Mouse (Mus musculus): ENCODE results near the gene Irf9. TPM values are rescaled to one million over a fixed set of nuclear protein-coding genes. Genes with fewer than 3 reads are reported as not detected.

Gene Irf9
- 100 to 1,000 TPM in 1 of 2 experiments, 10 to 100 TPM in 1; 96.0 to 123 TPM for total RNA-seq (2023)

DNA sequence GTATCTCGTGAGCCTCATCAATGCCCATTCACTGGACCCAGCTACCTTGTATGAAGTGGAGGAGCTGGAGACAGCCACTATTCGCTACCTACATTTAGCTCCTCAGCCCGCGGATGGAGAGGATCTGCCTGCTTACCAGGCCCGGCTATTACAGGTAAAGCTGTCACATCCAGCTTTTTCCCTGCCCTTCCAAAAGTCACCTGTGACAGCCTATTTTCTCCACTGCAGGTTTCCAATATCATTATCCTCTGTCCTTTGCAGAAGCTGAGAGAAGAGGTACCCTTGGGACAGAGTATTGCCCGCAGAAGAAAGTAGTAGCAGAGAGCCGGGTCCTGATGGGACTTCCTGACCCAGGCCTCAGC is at the start of gene Irf9:
TSS of gene Irf9 (plus strand) at position 301 of the 362 bp plus-strand sequence.

DNA sequence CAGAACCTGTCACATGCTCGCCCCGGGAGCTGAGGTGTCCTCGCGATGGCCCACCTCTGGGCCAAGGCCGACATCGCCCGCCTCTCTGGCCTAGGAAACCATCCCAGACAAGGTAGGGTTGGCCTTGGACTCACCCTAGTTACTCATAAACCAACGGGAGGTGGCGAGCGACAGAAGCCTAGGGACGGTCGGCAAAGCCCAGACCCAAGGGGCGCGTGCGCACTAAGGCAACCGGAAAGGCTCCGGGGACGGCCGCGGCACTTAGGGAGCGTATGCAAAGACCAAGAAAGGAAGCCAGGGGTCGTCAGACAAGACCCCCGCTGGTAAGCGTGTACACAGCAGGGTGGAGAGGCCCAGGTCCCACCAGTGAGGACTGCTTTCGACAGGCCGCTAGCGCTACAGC is 43.6 kb upstream of the Irf9 start, which contains the start of gene Dcaf11:
TSS of gene Dcaf11 (plus strand) at position 208 of the 403 bp plus-strand sequence.

DNA sequence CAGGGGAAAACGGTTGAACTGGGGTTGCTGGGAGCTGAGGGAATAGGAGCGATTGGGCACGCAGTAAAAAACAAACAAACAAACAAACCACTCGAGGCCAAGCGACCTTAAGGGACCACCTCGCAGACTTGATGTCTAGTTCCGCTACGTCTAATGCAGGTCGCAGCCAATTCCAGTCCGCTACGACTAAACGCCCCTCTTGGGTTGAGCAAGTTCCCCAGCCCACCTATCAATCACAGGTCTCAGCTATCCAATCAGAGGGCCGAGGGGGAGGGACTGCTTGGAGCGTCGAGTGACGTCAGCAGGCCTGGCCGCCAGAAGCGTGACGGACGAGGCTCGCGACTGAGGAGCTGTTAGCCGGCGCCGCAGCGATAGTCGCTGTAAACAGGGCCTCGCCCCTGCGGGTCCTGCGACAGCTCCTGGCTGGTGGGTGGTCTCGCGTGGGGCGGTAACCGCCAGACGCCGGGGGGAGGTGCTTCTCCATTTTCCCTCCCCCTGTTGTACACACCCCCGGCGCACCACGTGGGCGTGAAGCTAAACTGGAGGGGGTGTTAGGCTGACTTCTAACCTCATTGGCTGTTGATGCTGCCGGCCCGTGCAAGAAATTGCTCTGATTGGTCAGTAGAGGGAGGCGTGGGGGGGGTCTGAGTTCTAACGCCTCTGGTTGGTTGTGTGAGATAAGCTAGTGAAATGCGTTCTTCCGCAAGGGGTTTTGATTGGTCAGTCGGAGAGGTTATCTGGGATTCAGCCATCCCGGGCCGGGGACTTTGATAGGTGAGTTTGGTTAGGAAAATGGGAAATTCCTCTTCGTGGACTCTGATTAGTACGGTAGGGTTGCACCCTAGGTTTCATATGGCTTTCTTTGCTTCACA is 42.9 kb upstream of the Irf9 start, which contains the start of gene A730061H03Rik:
TSS of gene A730061H03Rik (minus strand) at position 205 of the 872 bp plus-strand sequence.

GRCm38 (mm10) chr14:55575302-55575701 is 28.1 kb upstream of the Irf9 start, which contains the start of gene Fitm1:
Gene Fitm1, plus strand, starts transcription at chr14:55575617.

DNA sequence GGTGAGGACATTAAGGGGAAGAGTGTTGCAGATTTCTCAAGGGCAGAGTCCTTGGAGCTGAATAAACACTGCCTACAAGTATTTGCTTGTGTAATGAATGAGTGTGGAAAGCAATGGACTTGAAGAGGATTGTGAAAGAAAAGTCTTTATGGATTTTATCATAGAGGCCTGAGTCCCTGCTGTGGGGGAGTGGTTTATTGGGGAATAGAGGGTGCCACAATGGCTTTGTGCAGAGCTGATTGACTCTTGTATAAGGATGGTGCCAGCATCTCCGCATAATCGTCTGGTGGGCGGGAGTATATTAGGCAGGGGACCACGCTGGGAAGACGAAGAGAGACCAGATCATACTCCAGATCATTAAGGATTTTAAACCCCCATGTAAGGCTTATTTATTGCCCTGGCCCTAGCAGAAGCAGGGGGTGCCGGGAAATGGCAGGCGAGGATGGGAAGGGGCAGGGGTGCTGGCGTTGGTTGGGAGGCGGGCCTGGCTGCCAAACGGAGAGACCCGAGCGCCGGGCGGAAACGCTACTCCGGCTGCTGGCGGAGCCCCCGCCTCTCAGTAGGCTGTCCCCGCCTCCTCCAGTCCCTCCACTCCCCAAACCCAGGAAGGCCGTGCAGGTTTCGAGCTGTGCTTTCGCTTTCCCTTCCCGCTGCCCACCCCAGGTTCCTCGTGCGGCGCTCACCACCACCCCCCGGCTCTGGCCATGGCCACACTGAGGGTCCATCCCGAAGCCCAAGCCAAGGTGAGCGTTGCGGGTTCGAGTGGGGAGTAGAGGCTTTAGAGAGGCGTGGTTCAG is 25.3 kb upstream of the Irf9 start, which contains the start of gene Psme1:
TSS of gene Psme1 (plus strand) at position 253 of the 797 bp plus-strand sequence.

GRCm38 (mm10) chr14:55584702-55585565 is 18.4 kb upstream of the Irf9 start, which contains the start of gene Emc9:
Gene Emc9, minus strand, starts transcription at chr14:55585302.

DNA sequence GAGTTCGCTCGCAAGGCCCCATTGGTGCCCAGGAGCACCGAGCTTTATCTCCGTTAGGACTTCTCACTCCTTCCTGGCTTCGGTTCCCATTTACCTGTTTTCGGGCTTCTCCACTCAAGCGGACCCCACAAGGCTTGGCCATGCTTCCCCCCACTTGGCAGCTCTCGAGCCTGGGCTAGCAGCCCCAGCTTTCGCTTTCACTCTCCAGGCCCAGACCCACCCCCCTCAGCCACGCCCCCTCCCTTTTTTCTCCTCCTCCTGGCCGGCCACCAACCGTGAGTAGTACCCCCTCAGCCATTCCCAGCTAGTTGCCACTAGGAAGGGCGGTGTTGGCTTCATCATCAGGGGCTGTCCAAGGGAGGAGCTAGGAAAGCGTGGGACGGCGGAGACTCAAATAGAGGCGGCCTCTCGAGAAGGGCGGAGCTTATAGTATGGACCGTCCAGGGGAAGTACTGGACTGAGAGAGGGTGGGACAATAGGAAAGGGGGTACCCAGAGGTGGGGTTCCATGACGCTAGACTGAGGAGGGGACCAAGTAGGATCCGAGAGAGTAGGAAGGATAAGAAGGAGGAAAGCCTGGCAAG is 12.5 kb upstream of the Irf9 start, which contains the start of gene Psme2:
TSS of gene Psme2 (minus strand) at position 366 of the 583 bp plus-strand sequence.

DNA sequence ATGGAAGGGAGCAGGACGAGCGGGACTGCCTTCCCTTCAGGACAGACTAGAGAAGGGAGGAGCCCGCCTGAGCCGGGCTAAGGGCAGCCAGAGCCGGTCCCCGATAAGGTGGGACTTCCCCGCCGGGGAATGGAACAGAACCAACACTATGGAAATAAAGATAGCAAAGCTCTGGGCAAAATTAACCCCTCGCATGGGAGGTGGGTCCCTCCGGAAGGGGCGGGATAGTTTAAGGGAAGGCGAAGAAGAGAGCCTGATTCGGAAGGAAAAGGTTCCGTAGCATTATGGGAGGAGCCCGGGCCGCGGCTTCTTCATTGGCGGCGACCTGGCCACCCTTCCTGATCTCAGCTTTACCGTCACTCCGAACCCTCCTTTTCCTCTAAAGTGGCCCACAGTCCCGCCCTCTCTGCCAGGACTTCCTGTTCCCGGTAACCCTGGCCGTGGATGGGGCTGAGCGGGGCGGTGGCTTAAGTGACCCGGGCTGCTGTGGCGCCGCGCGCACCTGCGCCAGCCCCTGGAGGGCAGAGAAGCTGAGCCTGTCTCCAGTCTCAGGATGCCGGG is 12.0 kb upstream of the Irf9 start, which contains the start of gene Rnf31:
TSS of gene Rnf31 (plus strand) at position 378 of the 561 bp plus-strand sequence.

DNA sequence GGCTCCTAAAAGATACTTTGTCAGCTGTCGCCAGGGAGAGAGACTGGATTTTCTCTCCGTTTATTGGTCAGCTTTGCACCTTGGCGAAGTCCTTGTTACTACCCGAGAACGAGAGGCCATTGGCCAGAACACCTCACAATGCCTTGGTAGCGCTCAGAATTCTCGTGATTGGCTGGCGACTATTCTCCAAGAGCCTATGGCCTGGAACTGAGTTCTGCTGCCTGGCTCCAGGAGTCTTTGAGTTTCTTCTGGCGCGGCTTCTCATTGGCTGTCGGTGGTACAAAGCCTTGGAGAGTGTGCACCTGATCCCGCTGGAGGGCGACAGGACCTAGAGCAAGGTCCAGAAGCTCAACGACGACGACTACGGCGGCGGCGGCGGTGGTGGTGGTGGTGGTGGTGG is 14.5 kb downstream of the Irf9 start, which contains the start of gene Rec8:
TSS of gene Rec8 (plus strand) at position 216 of the 400 bp plus-strand sequence.

GRCm38 (mm10) chr14:55635523-55636007 is 32.2 kb downstream of the Irf9 start, which contains the start of gene Ipo4:
Gene Ipo4, minus strand, starts transcription at chr14:55635957.

DNA sequence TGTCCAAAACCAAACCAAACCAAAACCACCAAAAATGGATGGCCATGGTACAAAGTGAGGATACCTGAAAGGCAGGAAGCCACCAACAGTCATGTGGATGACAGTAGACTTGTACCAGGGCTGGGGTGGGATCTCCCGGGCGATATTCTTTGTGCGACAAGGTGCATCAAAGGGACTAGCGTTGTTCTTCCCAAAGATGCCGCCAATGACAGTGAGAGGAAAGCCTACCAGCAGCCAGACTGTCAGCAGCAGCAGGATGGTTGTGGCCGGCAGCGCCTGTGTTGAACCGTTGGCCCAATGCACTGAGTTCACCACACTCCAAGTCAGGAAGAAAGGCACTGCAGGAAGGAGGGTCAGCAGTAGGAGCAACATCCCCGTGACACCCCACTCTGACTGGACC is 34.4 kb downstream of the Irf9 start, which contains the start of gene Gm49378:
TSS of gene Gm49378 (minus strand) at position 101 of the 400 bp plus-strand sequence.

DNA sequence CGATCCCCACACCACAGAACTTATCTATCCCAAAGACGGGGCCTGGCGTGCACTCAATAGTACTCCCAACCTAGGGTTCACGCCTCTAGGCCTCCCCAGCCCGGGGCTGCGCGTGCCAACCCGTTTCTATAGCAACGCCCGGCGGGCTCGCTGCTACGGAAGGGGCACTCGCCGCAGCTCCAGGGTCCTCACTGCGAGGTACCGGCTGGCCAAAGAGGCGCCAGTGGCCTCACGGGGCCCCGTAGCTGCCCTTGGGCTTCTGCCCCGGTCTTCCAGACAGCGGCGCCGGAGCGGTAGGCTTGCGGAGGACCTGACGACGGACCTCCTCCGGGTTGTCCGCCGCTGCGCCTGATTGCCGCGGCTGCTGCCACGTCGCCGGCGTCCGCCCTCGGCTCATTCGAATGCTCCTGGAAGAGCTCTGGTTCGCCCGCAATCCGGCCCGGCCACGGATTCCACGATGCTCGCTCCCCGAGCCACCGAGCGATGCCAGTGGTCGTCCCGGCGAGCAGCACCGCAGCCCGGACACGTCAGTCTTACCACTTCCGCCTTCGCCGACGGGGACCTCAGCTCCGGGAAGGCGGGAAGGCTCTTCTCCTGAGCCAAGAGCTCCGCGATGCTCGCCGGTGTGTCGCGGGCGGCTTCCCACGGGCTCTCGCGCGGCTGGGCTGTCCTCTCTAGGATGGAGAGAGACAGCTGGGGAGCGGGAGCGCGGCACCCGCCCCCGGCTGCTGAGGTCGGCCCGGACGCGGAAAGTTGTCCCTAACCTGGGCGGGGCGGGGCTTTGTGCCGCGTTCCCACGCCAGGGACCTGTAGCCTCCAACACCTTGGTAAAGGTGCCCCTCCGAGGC is 39.9 kb downstream of the Irf9 start, which contains the start of gene Tm9sf1:
TSS of gene Tm9sf1 (minus strand) at position 747 of the 848 bp plus-strand sequence.

GRCm38 (mm10) chr14:55649884-55650283 is 46.5 kb downstream of the Irf9 start, which contains the start of gene Tssk4:
Gene Tssk4, plus strand, starts transcription at chr14:55650184.

Other genes with a start within 250 kb of the Irf9 start
- 10 to 100 TPM; 22.3 to 32.4 TPM for gene Dhrs4, start 124.8 kb upstream of the Irf9 start, total RNA-seq (2023)
- gene Carmil3, start 112.9 kb upstream of the Irf9 start, total RNA-seq (2023), result 1 to 10 TPM; 4.1 to 5.0 TPM
- gene Cpne6, start 93.1 kb upstream of the Irf9 start, total RNA-seq (2023), result not detected
- gene Nrl, start 78.6 kb upstream of the Irf9 start, total RNA-seq (2023), result not detected
- 10 to 100 TPM; 64.0 to 67.0 TPM for gene Pck2, start 63.3 kb upstream of the Irf9 start, total RNA-seq (2023)
- gene Dcaf11, start 43.6 kb upstream of the Irf9 start, total RNA-seq (2023), result 10 to 100 TPM; 86.0 to 92.9 TPM
- gene A730061H03Rik, start 43.2 kb upstream of the Irf9 start, total RNA-seq (2023), result 10 to 100 TPM in 1 of 2 experiments, 1 to 10 TPM in 1; 8.3 to 10.5 TPM
- not detected for gene Fitm1, start 28.0 kb upstream of the Irf9 start, total RNA-seq (2023)
- 100 to 1,000 TPM; 235 to 258 TPM for gene Psme1, start 25.4 kb upstream of the Irf9 start, total RNA-seq (2023)
- 1 to 10 TPM; 5.3 to 5.5 TPM for gene Emc9, start 18.3 kb upstream of the Irf9 start, total RNA-seq (2023)
- gene Psme2, start 12.5 kb upstream of the Irf9 start, total RNA-seq (2023), result 100 to 1,000 TPM; 310 to 354 TPM
- 100 to 1,000 TPM; 122 to 132 TPM for gene Rnf31, start 11.9 kb upstream of the Irf9 start, total RNA-seq (2023)
- 1 to 10 TPM in 1 of 2 experiments, under 1 TPM in 1; 0.92 to 1.3 TPM for gene Rec8, start 14.5 kb downstream of the Irf9 start, total RNA-seq (2023)
- gene Ipo4, start 32.4 kb downstream of the Irf9 start, total RNA-seq (2023), result 10 to 100 TPM; 60.2 to 61.5 TPM
- 1 to 10 TPM; 1.7 to 3.5 TPM for gene Gm49378, start 34.3 kb downstream of the Irf9 start, total RNA-seq (2023)
- 10 to 100 TPM; 46.3 to 48.5 TPM for gene Tm9sf1, start 40.2 kb downstream of the Irf9 start, total RNA-seq (2023)
- gene Tssk4, start 46.6 kb downstream of the Irf9 start, total RNA-seq (2023), result 1 to 10 TPM; 2.9 to 4.8 TPM
- 10 to 100 TPM; 47.2 to 57.2 TPM for gene Mdp1, start 56.9 kb downstream of the Irf9 start, total RNA-seq (2023)
- 10 to 100 TPM; 28.5 to 30.2 TPM for gene Gmpr2, start 68.4 kb downstream of the Irf9 start, total RNA-seq (2023)
- gene Nedd8, start 68.6 kb downstream of the Irf9 start, total RNA-seq (2023), result 100 to 1,000 TPM; 171 to 189 TPM
- gene Tinf2, start 78.2 kb downstream of the Irf9 start, total RNA-seq (2023), result 100 to 1,000 TPM; 130 to 157 TPM
- gene Tgm1, start 110.4 kb downstream of the Irf9 start, total RNA-seq (2023), result 1 to 10 TPM; 1.8 to 2.0 TPM
- gene Rabggta, start 118.7 kb downstream of the Irf9 start, total RNA-seq (2023), result 10 to 100 TPM; 81.0 to 97.5 TPM
- 10 to 100 TPM; 25.6 to 29.9 TPM for gene Dhrs1, start 142.1 kb downstream of the Irf9 start, total RNA-seq (2023)
- gene Nop9, start 142.1 kb downstream of the Irf9 start, total RNA-seq (2023), result 10 to 100 TPM; 32.3 to 39.4 TPM
- not detected for gene Cideb, start 154.9 kb downstream of the Irf9 start, total RNA-seq (2023)
- under 1 TPM; 0.52 to 0.53 TPM for gene Ltb4r2, start 157.9 kb downstream of the Irf9 start, total RNA-seq (2023)
- not detected for gene Ltb4r1, start 162.4 kb downstream of the Irf9 start, total RNA-seq (2023)
- gene Adcy4, start 180.5 kb downstream of the Irf9 start, total RNA-seq (2023), result under 1 TPM in 1 of 2 experiments, not detected in 1; 0.44 TPM
- 10 to 100 TPM; 57.2 to 75.3 TPM for gene Ripk3, start 185.3 kb downstream of the Irf9 start, total RNA-seq (2023)
- gene Nfatc4, start 219.6 kb downstream of the Irf9 start, total RNA-seq (2023), result not detected